Mouse (Mus musculus) mesoderm, embryonic 11.5 days (tissue): ENCODE results near the gene Tpi1.
A peak's percentile ranks its signal among the peaks of the same experiment; 100 is the strongest.

Source experiments
- DNase-seq: peaks from one replicate; pipeline ENCODE4 v3.0.0-alpha.2; 2012; ENCODE audit warnings: low read depth, low spot score

The Tpi1 gene

DNA sequence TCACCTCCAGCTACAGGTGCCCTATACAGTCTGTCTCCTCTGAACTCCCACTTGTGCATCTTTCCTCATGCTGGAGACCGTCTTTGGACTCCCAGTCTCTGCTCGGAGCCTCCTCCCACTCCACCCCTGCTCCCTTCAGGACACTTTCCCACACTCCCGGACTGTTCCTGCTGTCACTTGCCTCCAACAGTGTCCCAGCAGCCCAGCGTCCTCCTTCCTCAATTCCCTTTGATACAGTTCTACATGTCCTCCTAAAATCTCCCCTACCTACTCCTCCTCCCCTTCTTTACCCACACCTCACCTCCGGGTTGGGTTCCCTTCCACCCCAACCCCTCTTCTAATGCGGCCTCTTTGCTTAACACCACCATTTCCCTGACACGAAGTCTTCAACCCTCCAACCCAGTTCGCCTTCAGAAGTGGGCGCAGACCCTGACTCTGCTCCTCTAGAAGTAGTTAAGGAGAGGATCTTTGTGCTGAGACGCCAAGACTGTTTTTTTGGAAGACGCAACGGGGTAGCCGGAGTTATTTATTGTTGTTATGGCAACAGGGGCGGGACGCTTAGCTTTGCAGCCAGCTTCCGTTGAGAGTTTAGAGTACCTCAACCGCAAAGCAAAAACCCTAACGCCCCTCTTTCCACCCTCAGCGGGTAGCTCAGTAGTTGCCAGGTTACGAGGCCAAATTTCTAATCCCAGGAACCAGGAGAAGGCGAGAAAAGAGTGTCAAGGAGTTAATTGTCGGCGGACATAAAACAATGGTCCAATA lies 34.7 kb downstream of the Tpi1 start, which contains the start of gene Lrrc23:
TSS of gene Lrrc23 (minus strand) at position 506 of the 762 bp plus-strand sequence.
- peak; percentile 73 for DNase-seq

DNA sequence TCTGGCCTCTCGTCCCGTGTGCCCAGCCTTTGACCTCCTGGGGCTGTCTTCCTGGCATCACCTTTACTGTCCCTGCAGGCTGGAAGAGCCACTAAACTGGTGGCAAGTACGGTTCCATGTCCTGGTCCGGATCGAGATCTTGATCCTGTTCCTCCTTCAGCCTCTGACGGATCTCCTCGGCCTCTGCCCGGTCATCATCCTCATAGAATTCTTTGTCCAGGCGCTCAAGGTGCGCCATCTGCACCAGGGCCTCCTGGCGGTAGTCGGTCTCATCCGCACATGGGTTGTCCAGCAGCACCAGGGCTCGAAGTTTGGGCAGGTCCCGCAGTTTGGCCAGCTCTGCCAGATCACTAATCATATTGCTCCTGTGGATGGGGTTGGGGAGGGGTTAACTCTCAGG lies 43.6 kb downstream of the Tpi1 start:
- DNase-seq, result no peak

DNA sequence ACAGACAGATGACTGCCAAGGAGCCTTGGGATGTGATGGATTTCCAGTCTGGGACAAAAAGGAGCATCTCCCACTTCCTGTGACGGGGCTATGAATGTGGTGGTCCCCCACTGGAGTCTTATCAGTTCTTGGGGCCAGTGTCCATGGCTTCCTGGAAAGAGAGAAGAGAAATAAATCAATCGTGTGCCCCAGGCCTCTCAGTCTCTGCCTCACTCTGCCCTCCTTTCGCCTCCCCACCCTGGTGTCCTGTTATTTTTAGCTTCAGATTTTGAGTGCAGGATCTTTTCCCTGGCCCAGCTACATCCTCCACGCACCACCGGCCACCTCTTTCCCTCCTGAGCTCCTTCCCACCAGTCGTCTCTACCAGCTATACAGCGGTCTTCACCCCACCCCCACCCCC lies 44.1 kb downstream of the Tpi1 start:
- no peak for DNase-seq

DNA sequence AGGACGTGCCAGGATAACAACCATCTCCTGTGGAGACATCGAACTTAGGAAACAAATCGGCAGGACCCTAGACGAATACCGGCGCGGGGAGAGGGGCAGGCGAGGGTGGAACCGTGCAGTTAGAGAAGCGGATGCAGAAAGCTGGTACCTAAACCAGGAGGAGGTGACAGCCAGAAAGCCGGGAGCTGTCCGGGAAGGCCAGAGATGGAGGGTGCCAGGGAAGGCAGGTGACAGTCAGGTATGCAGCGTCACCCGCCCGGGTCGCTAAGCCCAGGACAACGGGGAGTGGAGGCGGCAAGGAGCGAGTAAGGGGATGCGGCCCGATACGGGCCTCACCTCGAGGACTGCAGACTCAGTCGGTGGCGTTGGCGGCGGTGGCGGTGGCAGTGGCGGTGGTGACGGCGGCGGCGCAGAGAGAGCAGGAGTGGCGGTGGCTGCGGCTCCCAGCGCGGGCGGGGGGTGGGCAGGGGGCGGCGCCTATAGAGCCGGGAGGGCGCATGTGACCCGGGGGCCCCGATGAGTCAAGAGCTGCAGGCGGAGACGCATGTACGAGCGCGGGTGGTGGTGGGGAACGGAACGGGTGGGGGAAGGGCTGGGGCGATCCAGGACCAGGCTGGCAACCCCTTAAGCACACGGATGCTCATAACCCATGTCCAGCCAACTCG lies 44.9 kb downstream of the Tpi1 start, which contains the start of gene Eno2:
TSS of gene Eno2 (minus strand) at position 573 of the 665 bp plus-strand sequence.
- DNase-seq, result no peak

DNA sequence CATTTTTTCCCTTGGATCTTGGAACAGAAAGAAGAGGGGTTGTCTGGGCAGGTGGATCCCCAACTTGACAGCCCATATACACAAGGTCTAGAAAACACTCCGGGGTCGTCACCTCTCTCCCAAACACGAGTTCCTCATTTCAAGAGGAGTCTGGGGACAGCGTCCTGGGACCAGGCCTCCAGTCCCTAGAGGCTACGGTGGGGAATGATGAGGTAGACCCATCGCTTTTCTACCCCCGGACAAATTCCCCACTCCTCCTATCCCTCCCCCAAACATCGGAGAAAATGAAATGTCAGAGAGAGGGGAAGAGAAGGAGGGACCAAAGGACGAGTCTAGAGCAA lies 45.4 kb downstream of the Tpi1 start:
- no peak for DNase-seq

DNA sequence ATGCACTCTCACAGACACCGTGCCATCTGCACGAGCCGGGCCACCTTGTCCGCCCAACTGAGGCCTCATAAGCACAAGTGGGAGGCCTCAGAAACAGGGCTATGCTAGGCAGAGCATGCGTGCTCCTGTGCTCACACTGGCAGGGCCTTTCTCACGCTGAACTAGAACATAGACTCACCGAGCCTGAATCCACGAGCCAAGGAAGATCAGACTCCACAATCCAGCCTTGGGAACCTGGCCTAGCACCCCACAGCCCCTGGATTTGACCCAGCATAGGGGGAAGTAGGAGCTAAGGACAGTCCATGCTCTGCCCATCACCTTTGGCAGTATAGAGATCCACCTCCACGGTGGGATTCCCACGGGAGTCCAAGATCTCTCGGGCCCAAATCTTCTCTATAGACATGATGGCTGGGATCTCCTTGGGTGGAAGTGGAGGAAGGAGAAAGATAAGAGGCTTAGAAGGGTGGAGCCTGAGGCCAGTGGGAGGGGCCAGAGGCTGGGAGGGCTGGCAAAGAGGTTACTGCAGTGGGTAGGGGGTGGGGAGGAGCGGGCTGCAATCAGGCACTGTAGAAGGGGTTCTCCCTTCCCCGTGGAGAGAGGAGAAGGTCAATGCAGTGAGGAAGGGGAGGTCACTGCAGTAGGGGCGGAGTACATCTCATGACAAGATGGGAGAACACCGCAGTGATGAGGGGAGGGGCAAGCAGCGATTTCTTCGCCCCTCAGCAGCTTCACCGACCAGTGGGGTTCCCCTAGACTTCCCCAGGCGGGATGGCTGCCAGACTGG lies 46.0 kb downstream of the Tpi1 start:
- DNase-seq, result no peak

DNA sequence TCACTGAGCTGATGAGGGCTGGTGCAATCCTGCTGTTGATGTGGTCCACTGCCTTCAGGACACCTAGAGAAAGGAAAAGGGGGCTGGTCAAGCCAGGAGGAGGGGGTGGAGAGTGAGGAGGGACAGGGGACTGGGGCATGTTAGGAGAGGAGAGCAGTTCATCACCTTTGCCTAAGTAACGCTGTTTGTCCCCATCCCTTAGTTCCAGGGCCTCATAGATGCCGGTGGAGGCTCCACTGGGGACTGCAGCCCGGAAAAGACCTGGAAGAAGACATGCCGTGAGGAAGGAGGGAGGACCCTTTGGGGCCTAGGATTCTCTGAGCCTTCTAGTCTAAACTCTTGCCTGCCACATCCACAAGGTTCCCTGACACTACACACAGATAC lies 46.6 kb downstream of the Tpi1 start:
- DNase-seq, result no peak

DNA sequence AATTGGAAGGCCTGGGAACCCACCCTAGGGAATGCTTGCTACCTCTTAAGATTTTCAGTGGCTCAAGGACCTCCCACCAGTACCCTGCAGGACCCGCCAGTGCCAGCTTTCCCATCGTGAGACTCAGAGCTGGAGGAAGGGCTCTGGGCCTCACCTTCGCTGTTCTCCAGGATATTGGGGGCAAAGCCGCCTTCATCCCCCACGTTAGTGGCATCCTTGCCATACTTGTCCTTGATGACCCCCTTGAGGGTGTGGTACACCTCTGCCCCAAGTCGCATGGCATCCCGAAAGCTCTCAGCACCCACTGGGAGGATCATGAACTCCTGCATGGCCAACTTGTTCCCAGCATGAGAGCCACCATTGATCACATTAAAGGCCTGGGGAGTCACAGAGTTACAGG lies 48.1 kb downstream of the Tpi1 start:
- DNase-seq, result no peak
